Mouse (Mus musculus) megakaryocyte, embryonic 14.5 days (primary cell): ENCODE data around the gene Tmem135.

ENCODE experiments used
- FLI1 ChIP-seq: IDR thresholded peaks from 2 replicates; pipeline ENCODE4 v1.6.1; 2012; ENCODE audit warnings: low read length, inconsistent platforms, mixed read lengths
- GATA1 ChIP-seq: IDR thresholded peaks from 3 replicates; pipeline ENCODE4 v1.6.1; 2012; ENCODE audit warnings: mixed read lengths, low read length, inconsistent platforms, borderline replicate concordance

- no peak for TF ChIP-seq GATA1
- no peak for TF ChIP-seq FLI1
These were observed 65.5 kb downstream of the Tmem135 start for GRCm38 (mm10) chr7:89338350-89339141.
